Mouse (Mus musculus) G1E (cell line): ENCODE results near the gene Aloxe3. TPM values are rescaled to one million over a fixed set of nuclear protein-coding genes. Genes with fewer than 3 reads are reported as not detected.

Experiments used
- ATAC-seq: 2 replicates; pipeline ENCODE4 v1.8.0; 2016; ENCODE audit warnings: mild to moderate bottlenecking; ENCODE audit not compliant: insufficient number of reproducible peaks, poor library complexity, low FRiP score, severe bottlenecking; ENCODE audit errors: extremely low read depth
- DNase-seq: peaks from one replicate; pipeline ENCODE4 v3.0.0; 2012; ENCODE audit warnings: low spot score
- H3K27me3 ChIP-seq: 2 replicates; pipeline ENCODE4 v1.6.1; 2012; ENCODE audit warnings: mild to moderate bottlenecking, low read length, inconsistent platforms; ENCODE audit not compliant: insufficient read depth
- H3K36me3 ChIP-seq: replicated peaks from 2 replicates; pipeline ENCODE3; 2012; ENCODE audit warnings: mild to moderate bottlenecking, inconsistent platforms
- H3K4me1 ChIP-seq: 2 replicates; pipeline ENCODE4 v1.6.1; 2012; ENCODE audit warnings: low read depth, low read length, inconsistent platforms, mixed read lengths; ENCODE audit not compliant: insufficient read depth
- H3K4me3 ChIP-seq: 2 replicates; pipeline ENCODE4 v1.5.1; 2012; ENCODE audit warnings: low read depth, mild to moderate bottlenecking, inconsistent platforms, low read length, moderate library complexity, mixed read lengths
- H3K9me3 ChIP-seq: replicated peaks from 2 replicates; pipeline ENCODE4 v1.6.1; 2012; ENCODE audit warnings: inconsistent platforms
- CTCF ChIP-seq: IDR thresholded peaks from 2 replicates; pipeline ENCODE4 v1.5.1; 2012; ENCODE audit warnings: low read depth, low read length, inconsistent platforms, mixed read lengths
- GATA1 ChIP-seq: IDR thresholded peaks from 2 replicates; pipeline ENCODE4 v1.6.1; 2012; ENCODE audit warnings: borderline replicate concordance, low read length, inconsistent platforms, mixed read lengths
- GATA2 ChIP-seq: IDR thresholded peaks from 2 replicates; pipeline ENCODE4 v1.6.1; 2012; ENCODE audit warnings: low read depth, low read length, inconsistent platforms, borderline replicate concordance
- POLR2AphosphoS5 ChIP-seq: IDR thresholded peaks from 2 replicates; pipeline ENCODE4 v1.6.1; 2012; ENCODE audit warnings: low read depth, low read length, inconsistent platforms; ENCODE audit not compliant: insufficient replicate concordance
- TAL1 ChIP-seq: conservative IDR thresholded peaks from 2 replicates; pipeline ENCODE4 v1.6.1; 2012; ENCODE audit warnings: low read depth, low read length, inconsistent platforms, mixed read lengths
- polyA plus RNA-seq: library from polyadenylated mRNA; stranded (reverse); fragments of >175 nt; gene quantifications from 2 replicates; pipeline ENCODE4 v1.2.3, GENCODE M21; 2012
- total RNA-seq, 2 experiments: library from RNA; stranded (forward) in 1 of 2; stranded (reverse) in 1 of 2; fragments of 200-1000 nt in 1 of 2; fragments of >200 nt in 1 of 2; fragmentation: Nextera tagmentation in 1 of 2; gene quantifications; 2 replicates each; pipeline ENCODE4 v1.2.3; 2014 to 2017

Gene Aloxe3
- total and polyA plus RNA-seq, 3 experiments: 0.16 TPM; not detected in 2

DNA sequence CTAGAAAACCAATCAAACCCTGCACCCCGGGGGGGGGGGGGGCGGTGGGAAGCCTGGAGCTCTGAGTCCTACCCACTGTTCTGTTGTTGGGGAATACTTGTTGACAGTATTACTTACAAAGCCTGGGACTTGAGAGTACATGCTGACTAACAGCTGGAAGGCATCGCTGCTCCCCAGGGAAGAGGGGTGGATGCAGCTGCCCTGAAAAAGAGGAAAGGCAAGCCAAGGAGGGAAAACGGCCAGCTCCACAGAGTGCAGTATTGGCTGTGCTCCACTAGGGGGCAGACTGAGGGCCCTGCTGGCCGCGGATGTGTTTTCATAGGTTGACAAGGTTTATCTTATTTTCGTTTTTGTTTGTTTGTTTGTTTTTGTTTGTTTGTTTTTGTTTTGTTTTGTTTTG is 45.9 kb downstream of the Aloxe3 start:
- H3K9me3 ChIP-seq: no peaks in the 10 kb centered on the region
- TF ChIP-seq TAL1 (no peak), CTCF (peak; percentile 78)
- no peaks in the 10 kb centered on the region for H3K4me1 ChIP-seq
- no peaks in the 10 kb centered on the region for H3K36me3 ChIP-seq
- peaks cover 37% of the 10 kb centered on the region for H3K27me3 ChIP-seq
- no peak overlapping the region for H3K4me3 ChIP-seq
- ATAC-seq (no peak), DNase-seq (peak; percentile 68)

- ATAC-seq (no peak), DNase-seq (no peak)
- no peak for TF ChIP-seq GATA1
- no peak for TF ChIP-seq GATA2
- no peak for TF ChIP-seq CTCF
- Histone ChIP-seq H3K9me3 (no peaks in the 10 kb centered on the region), H3K27me3 (peaks cover 35% of the 10 kb centered on the region), H3K36me3 (no peaks in the 10 kb centered on the region), H3K4me3 (no peak overlapping the region), H3K4me1 (no peaks in the 10 kb centered on the region)
Observed at GRCm38 (mm10) chr11:69172606-69173005, 46.9 kb downstream of the Aloxe3 start.

- ATAC-seq (no peak), DNase-seq (no peak)
- no peak overlapping the region for H3K4me3 ChIP-seq
- no peaks in the 10 kb centered on the region for H3K9me3 ChIP-seq
- H3K4me1 ChIP-seq: no peaks in the 10 kb centered on the region
- TF ChIP-seq GATA1 (no peak), POLR2AphosphoS5 (no peak), TAL1 (no peak)
- H3K36me3 ChIP-seq: no peaks in the 10 kb centered on the region
- peaks cover 30% of the 10 kb centered on the region for H3K27me3 ChIP-seq
Observed at GRCm38 (mm10) chr11:69174722-69175121, 49.0 kb downstream of the Aloxe3 start.

DNA sequence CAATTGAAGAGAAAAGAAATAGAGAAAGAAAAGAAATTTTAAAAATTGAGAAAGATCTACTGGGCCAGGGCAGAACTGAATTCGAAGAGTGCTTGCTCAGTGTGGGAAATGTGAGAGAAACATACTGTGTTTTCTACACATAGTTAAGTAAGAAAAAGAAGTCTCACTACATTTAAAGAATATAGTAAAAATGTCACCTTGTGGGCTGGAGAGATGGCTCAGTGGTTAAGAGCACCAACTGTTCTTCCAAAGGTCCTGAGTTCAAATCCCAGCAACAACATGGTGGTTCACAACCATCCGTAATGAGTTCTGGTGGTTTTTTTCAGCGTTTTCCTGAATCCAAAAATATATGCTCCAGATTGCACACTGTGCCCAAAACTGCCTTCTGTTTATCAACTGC is 52.8 kb downstream of the Aloxe3 start:
- TF ChIP-seq TAL1 (no peak), POLR2AphosphoS5 (no peak), CTCF (no peak), GATA2 (no peak), GATA1 (no peak)

GRCm38 (mm10) chr11:69179512-69179911 is 53.8 kb downstream of the Aloxe3 start:
- H3K9me3 ChIP-seq: no peaks in the 10 kb centered on the region
- DNase-seq (no peak), ATAC-seq (no peak)
- H3K27me3 ChIP-seq: peaks cover 16% of the 10 kb centered on the region
- H3K36me3 ChIP-seq: no peaks in the 10 kb centered on the region
- TF ChIP-seq GATA2 (no peak), POLR2AphosphoS5 (no peak), GATA1 (no peak)
- no peak overlapping the region for H3K4me3 ChIP-seq
- no peaks in the 10 kb centered on the region for H3K4me1 ChIP-seq

More for the DNA sequence above, 52.8 kb downstream of the Aloxe3 start:
- H3K4me1 ChIP-seq: no peaks in the 10 kb centered on the region
- no peak overlapping the region for H3K4me3 ChIP-seq
- DNase-seq (no peak), ATAC-seq (no peak)
- peaks cover 19% of the 10 kb centered on the region for H3K27me3 ChIP-seq
- H3K9me3 ChIP-seq: no peaks in the 10 kb centered on the region
- no peaks in the 10 kb centered on the region for H3K36me3 ChIP-seq

DNA sequence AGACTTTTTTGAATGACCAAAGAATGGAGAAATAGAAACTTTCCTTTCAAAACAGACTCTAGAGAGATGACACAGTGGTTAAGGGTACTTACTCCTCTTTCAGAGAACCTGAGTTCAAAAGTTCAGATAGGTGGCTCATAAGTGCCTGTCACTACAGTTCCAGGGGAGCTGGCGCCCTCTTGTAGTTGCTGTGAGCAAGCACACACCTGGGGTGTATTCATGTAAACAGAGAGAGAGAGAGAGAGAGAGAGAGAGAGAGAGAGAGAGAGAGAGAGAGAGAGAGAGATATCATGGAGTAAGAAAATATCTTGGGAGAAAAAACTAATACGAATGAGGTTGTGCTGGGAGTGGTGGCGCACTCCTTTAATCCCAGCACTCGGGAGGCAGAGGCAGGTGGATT is 54.4 kb downstream of the Aloxe3 start:
- H3K27me3 ChIP-seq: peaks cover 14% of the 10 kb centered on the region
- ATAC-seq: no peak
- TF ChIP-seq GATA2 (no peak), TAL1 (no peak), CTCF (no peak), POLR2AphosphoS5 (no peak), GATA1 (no peak)

GRCm38 (mm10) chr11:69185031-69185430 is 59.3 kb downstream of the Aloxe3 start:
- Histone ChIP-seq H3K4me3 (no peak overlapping the region), H3K9me3 (no peaks in the 10 kb centered on the region), H3K4me1 (peaks cover 3% of the 10 kb centered on the region; the same call in 1 of the 2 replicates), H3K36me3 (no peaks in the 10 kb centered on the region), H3K27me3 (peaks cover 32% of the 10 kb centered on the region; the same call in 1 of the 2 replicates)
- TF ChIP-seq POLR2AphosphoS5: no peak
- TF ChIP-seq GATA2: no peak
- no peak for TF ChIP-seq TAL1
- no peak for TF ChIP-seq GATA1
- TF ChIP-seq CTCF: no peak
- DNase-seq (no peak), ATAC-seq (no peak)

More for the DNA sequence above, 54.4 kb downstream of the Aloxe3 start:
- no peaks in the 10 kb centered on the region for H3K4me1 ChIP-seq
- no peak for DNase-seq
- no peaks in the 10 kb centered on the region for H3K36me3 ChIP-seq
- no peaks in the 10 kb centered on the region for H3K9me3 ChIP-seq
- no peak overlapping the region for H3K4me3 ChIP-seq
